In the genomic region with DNA sequence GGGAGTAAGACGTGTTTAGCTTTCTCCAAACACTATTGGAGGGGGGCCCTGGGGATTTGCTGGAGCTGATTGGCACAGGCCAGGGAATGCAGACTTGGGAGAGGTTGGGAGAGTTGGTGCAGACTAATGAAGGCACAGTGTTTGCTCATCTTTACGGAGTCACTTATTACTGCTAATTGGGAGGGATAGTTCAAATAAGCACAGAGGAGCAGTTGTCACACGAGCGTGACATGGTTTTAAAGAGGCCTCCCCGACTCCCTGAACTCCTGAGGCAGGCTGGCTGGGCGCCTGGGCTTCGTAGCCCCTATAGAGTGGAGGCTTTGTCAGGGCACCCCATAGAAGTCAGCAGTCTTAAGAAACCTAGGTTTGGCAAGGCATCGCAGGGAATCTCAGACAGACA, we compare ENCODE assay signal across 11 mouse cellular contexts.
DNase-seq lines count a peak whose midpoint lies in the region; ATAC-seq and TF ChIP-seq lines count a peak whose summit lies in the region.
"Had no signal": no experiment of that assay in that cellular context is flagged by ENCODE, and none has a peak within 500 bp of the region (broad histone marks: within the 10 kb centered on the region; RNA-seq: fewer than 3 reads in every experiment).

No protein-coding gene starts in this region.

- H3K27ac ChIP-seq in forebrain, embryonic 14.5 days (ENCODE audit: low read depth, low read length), result no peak overlapping the region
- H3K27ac ChIP-seq in hindbrain, postnatal 0 days, result no peak overlapping the region
- H3K27ac ChIP-seq: layer of hippocampus, adult 2 months had no signal

- ATAC-seq in forebrain, embryonic 14.5 days, result peak; percentile 90
- ATAC-seq in hindbrain, postnatal 0 days, result peak; percentile 93
- no peak for ATAC-seq in megakaryocyte, adult 5-6 weeks (ENCODE audit: poor library complexity, severe bottlenecking)
- ATAC-seq: Patski had no signal

- H3K4me1 ChIP-seq in forebrain, embryonic 14.5 days (ENCODE audit: control insufficient read depth, insufficient read depth, low read length), result peaks cover 6% of the 10 kb centered on the region; the same call in 1 of the 2 replicates
- no peaks in the 10 kb centered on the region for H3K4me1 ChIP-seq in hindbrain, postnatal 0 days (ENCODE audit: insufficient read depth, low read length)

- no peak overlapping the region for H3K4me3 ChIP-seq in forebrain, embryonic 14.5 days (ENCODE audit: low read depth, low read length)
- H3K4me3 ChIP-seq in hindbrain, postnatal 0 days (ENCODE audit: low read length), result no peak overlapping the region
- H3K4me3 ChIP-seq: layer of hippocampus, adult 2 months had no signal

- no peaks in the 10 kb centered on the region for H3K36me3 ChIP-seq in forebrain, embryonic 14.5 days (ENCODE audit: control insufficient read depth, insufficient read depth, low read length)
- no peaks in the 10 kb centered on the region for H3K36me3 ChIP-seq in hindbrain, postnatal 0 days (ENCODE audit: insufficient read depth, low read length)

- peak; percentile 22 to 25 for DNase-seq in left cerebral cortex, postnatal 14 days (ENCODE audit: low spot score in 2 of 2)
- no peak for DNase-seq in left cerebral cortex, postnatal 36 days (ENCODE audit: low spot score in 2 of 2)
- DNase-seq in forebrain, embryonic 14.5 days (ENCODE audit: low spot score), result peak; percentile 71
- DNase-seq in hindbrain, postnatal 0 days (ENCODE audit: low spot score), result peak; percentile 79
- DNase-seq in retina, embryonic 14.5 days (ENCODE audit: low spot score), result peak; percentile 57
- DNase-seq in gastrocnemius, postnatal 10 days, result no peak
- DNase-seq in urinary bladder, postnatal 14 days (ENCODE audit: low spot score), result no peak
- DNase-seq: gastrocnemius, postnatal 25 days had no signal

- no peak for TF ChIP-seq CTCF in hindbrain, postnatal 0 days (IDR thresholded peaks at IDR 0.05; ENCODE audit: low read depth)

- H3K27me3 ChIP-seq in forebrain, embryonic 14.5 days (replicated peaks; ENCODE audit: control insufficient read depth, insufficient read depth, low read length), result no peaks in the 10 kb centered on the region
- H3K27me3 ChIP-seq in hindbrain, postnatal 0 days (ENCODE audit: insufficient read depth, low read length), result no peaks in the 10 kb centered on the region

- no peak overlapping the region for H3K9ac ChIP-seq in forebrain, embryonic 14.5 days (ENCODE audit: low read length)
- no peak overlapping the region for H3K9ac ChIP-seq in hindbrain, postnatal 0 days (replicated peaks; ENCODE audit: low read length)

- no peaks in the 10 kb centered on the region for H3K9me3 ChIP-seq in forebrain, embryonic 14.5 days (replicated peaks; ENCODE audit: control insufficient read depth, low read length)
- no peaks in the 10 kb centered on the region for H3K9me3 ChIP-seq in hindbrain, postnatal 0 days (ENCODE audit: low read length)

- WGBS in forebrain, embryonic 14.5 days, result 20% methylated on average over 8 of the region's 8 CpGs
- WGBS in hindbrain, postnatal 0 days, result 24% methylated on average over 8 of the region's 8 CpGs

- intact Hi-C loops in left cerebral cortex, postnatal 14 days (cut with DNase I), result no loop called here
- intact Hi-C loops in left cerebral cortex, postnatal 36 days (cut with DNase I), result no loop called here

- no peak overlapping the region for H3K4me2 ChIP-seq in forebrain, embryonic 14.5 days (ENCODE audit: low read length)
- H3K4me2 ChIP-seq in hindbrain, postnatal 0 days (ENCODE audit: low read depth, low read length), result peak overlapping the region; percentile 27; the same call in 1 of the 2 replicates

Comparison
In these comparisons a context has a peak if more than half of its experiments do, and no peak if none do; other contexts are left out.
1. DNase-seq: peak in left cerebral cortex, postnatal 14 days (2 of 2), forebrain, embryonic 14.5 days (single experiment), hindbrain, postnatal 0 days (single experiment) and retina, embryonic 14.5 days (single experiment); none in left cerebral cortex, postnatal 36 days (0 of 2), gastrocnemius, postnatal 10 days (single experiment) and urinary bladder, postnatal 14 days (single experiment).